Mouse (Mus musculus): ENCODE data around the gene Flot2.
A peak's percentile ranks its signal among the peaks of the same experiment; 100 is the strongest.

GRCm38 (mm10) chr11:78069646-78070045 is 31.9 kb downstream of the Flot2 start:
- peak; percentile 98 for TF ChIP-seq GATA1 (IDR thresholded peaks at IDR 0.05; ENCODE audit: low read length)
- peak; percentile 90 for TF ChIP-seq TAL1 (IDR thresholded peaks at IDR 0.05; ENCODE audit: low read length)

All from erythroblast, embryonic 14.5 days (primary cell).